Mouse (Mus musculus): Measurements from ENCODE around the gene Ubtf. TPM values are rescaled to one million over a fixed set of nuclear protein-coding genes. Genes with fewer than 3 reads are reported as not detected.
A peak's percentile ranks its signal among the peaks of the same experiment; 100 is the strongest.

The Ubtf gene
- polyA plus RNA-seq, 1 experiment from 2014 or later: 84.4 TPM

- H3K4me2 ChIP-seq (ENCODE audit: low read length): peak overlapping the region; percentile 91
- peaks cover 15% of the 10 kb centered on the region for H3K36me3 ChIP-seq (ENCODE audit: control insufficient read depth, insufficient read depth, low read length)
- ATAC-seq (ENCODE audit: low FRiP score, low TSS enrichment) (peak; percentile 11; the same call in 1 of the 2 replicates), DNase-seq (no peak)
- peaks cover 13% of the 10 kb centered on the region for H3K4me1 ChIP-seq (ENCODE audit: control insufficient read depth, insufficient read depth, low read length)
- H3K27ac ChIP-seq (replicated peaks; ENCODE audit: low read depth, low read length): peak overlapping the region; percentile 98
- H3K9ac ChIP-seq (replicated peaks; ENCODE audit: low read length): peak overlapping the region; percentile 95
- peak overlapping the region; percentile 82 for H3K4me3 ChIP-seq (replicated peaks; ENCODE audit: low read depth, low read length)
- H3K9me3 ChIP-seq (ENCODE audit: control insufficient read depth, low read length): 0 out of 2 replicates have a peak, but pooled peaks cover 7% of the 10 kb centered on the region
- whole genome bisulfite sequencing: 29% methylated on average over 27 of the region's 27 CpGs
- H3K27me3 ChIP-seq (ENCODE audit: control insufficient read depth, insufficient read depth, low read length): no peaks in the 10 kb centered on the region
These were observed 21.7 kb downstream of the Ubtf start for GRCm38 (mm10) chr11:102297577-102298556.

GRCm38 (mm10) chr11:102296491-102297472 lies 22.8 kb downstream of the Ubtf start, which contains the start of gene Atxn7l3:
Gene Atxn7l3, minus strand, starts transcription at chr11:102296631.
- H3K4me3 ChIP-seq (replicated peaks; ENCODE audit: low read depth, low read length): peak within 1 kb of the TSS; percentile 82
- H3K36me3 ChIP-seq (ENCODE audit: control insufficient read depth, insufficient read depth, low read length): peaks cover 26% of the 10 kb centered on the region
- H3K9me3 ChIP-seq (ENCODE audit: control insufficient read depth, low read length): 0 out of 2 replicates have a peak, but pooled peaks cover 7% of the 10 kb centered on the region
- H3K27me3 ChIP-seq (ENCODE audit: control insufficient read depth, insufficient read depth, low read length): no peaks in the 10 kb centered on the region
- peak within 1 kb of the TSS; percentile 91 for H3K4me2 ChIP-seq (ENCODE audit: low read length)
- H3K9ac ChIP-seq (replicated peaks; ENCODE audit: low read length): peak within 1 kb of the TSS; percentile 95
- peak; percentile 99 for DNase-seq
- ATAC-seq (ENCODE audit: low FRiP score, low TSS enrichment): peak; percentile 95
- H3K27ac ChIP-seq (replicated peaks; ENCODE audit: low read depth, low read length): peak within 1 kb of the TSS; percentile 98
- under 1% methylated on average over 83 of the region's 125 CpGs for WGBS
- H3K4me1 ChIP-seq (ENCODE audit: control insufficient read depth, insufficient read depth, low read length): peaks cover 13% of the 10 kb centered on the region

GRCm38 (mm10) chr11:102295598-102296471 lies 23.7 kb downstream of the Ubtf start:
- Histone ChIP-seq H3K27me3 (ENCODE audit: control insufficient read depth, insufficient read depth, low read length) (no peaks in the 10 kb centered on the region), H3K4me3 (replicated peaks; ENCODE audit: low read depth, low read length) (peak overlapping the region; percentile 82), H3K36me3 (ENCODE audit: control insufficient read depth, insufficient read depth, low read length) (peaks cover 35% of the 10 kb centered on the region), H3K9me3 (ENCODE audit: control insufficient read depth, low read length) (0 out of 2 replicates have a peak, but pooled peaks cover 7% of the 10 kb centered on the region), H3K4me2 (ENCODE audit: low read length) (peak overlapping the region; percentile 91), H3K27ac (replicated peaks; ENCODE audit: low read depth, low read length) (peak overlapping the region; percentile 98), H3K4me1 (ENCODE audit: control insufficient read depth, insufficient read depth, low read length) (peaks cover 13% of the 10 kb centered on the region), H3K9ac (replicated peaks; ENCODE audit: low read length) (peak overlapping the region; percentile 95)
- DNase-seq (peak; percentile 85), ATAC-seq (ENCODE audit: low FRiP score, low TSS enrichment) (peak; percentile 48)
- WGBS: under 1% methylated on average over 56 of the region's 73 CpGs

- Histone ChIP-seq H3K4me2 (ENCODE audit: low read length) (peak overlapping the region; percentile 91), H3K36me3 (ENCODE audit: control insufficient read depth, insufficient read depth, low read length) (peaks cover 43% of the 10 kb centered on the region)
- ATAC-seq (ENCODE audit: low FRiP score, low TSS enrichment): no peak
These were observed 24.5 kb downstream of the Ubtf start for GRCm38 (mm10) chr11:102294887-102295597.

GRCm38 (mm10) chr11:102294416-102294815 lies 25.1 kb downstream of the Ubtf start:
- Histone ChIP-seq H3K9ac (replicated peaks; ENCODE audit: low read length) (peak overlapping the region; percentile 12; the same call in 1 of the 2 replicates), H3K27me3 (ENCODE audit: control insufficient read depth, insufficient read depth, low read length) (no peaks in the 10 kb centered on the region), H3K4me3 (replicated peaks; ENCODE audit: low read depth, low read length) (peak overlapping the region; percentile 82; the same call in 1 of the 2 replicates), H3K27ac (replicated peaks; ENCODE audit: low read depth, low read length) (no peak overlapping the region), H3K4me1 (ENCODE audit: control insufficient read depth, insufficient read depth, low read length) (peaks cover 13% of the 10 kb centered on the region), H3K9me3 (ENCODE audit: control insufficient read depth, low read length) (no peaks in the 10 kb centered on the region), H3K36me3 (ENCODE audit: control insufficient read depth, insufficient read depth, low read length) (peaks cover 49% of the 10 kb centered on the region), H3K4me2 (ENCODE audit: low read length) (peak overlapping the region; percentile 91)
- ATAC-seq (ENCODE audit: low FRiP score, low TSS enrichment) (no peak), DNase-seq (no peak)
- 83% methylated on average over 5 of the region's 5 CpGs for WGBS

More at GRCm38 (mm10) chr11:102294887-102295597, 24.5 kb downstream of the Ubtf start:
- Histone ChIP-seq H3K27me3 (ENCODE audit: control insufficient read depth, insufficient read depth, low read length) (no peaks in the 10 kb centered on the region), H3K4me3 (replicated peaks; ENCODE audit: low read depth, low read length) (peak overlapping the region; percentile 82), H3K9ac (replicated peaks; ENCODE audit: low read length) (peak overlapping the region; percentile 95), H3K9me3 (ENCODE audit: control insufficient read depth, low read length) (0 out of 2 replicates have a peak, but pooled peaks cover 4% of the 10 kb centered on the region), H3K27ac (replicated peaks; ENCODE audit: low read depth, low read length) (peak overlapping the region; percentile 98), H3K4me1 (ENCODE audit: control insufficient read depth, insufficient read depth, low read length) (peaks cover 13% of the 10 kb centered on the region)
- 71% methylated on average over 12 of the region's 12 CpGs for WGBS
- DNase-seq: peak; percentile 39

GRCm38 (mm10) chr11:102293971-102294370 lies 25.6 kb downstream of the Ubtf start:
- no peak overlapping the region for H3K4me3 ChIP-seq (replicated peaks; ENCODE audit: low read depth, low read length)
- H3K27ac ChIP-seq (replicated peaks; ENCODE audit: low read depth, low read length): no peak overlapping the region
- peaks cover 54% of the 10 kb centered on the region for H3K36me3 ChIP-seq (ENCODE audit: control insufficient read depth, insufficient read depth, low read length)
- H3K9ac ChIP-seq (replicated peaks; ENCODE audit: low read length): peak overlapping the region; percentile 12; the same call in 1 of the 2 replicates
- WGBS: 94% methylated on average over 13 of the region's 13 CpGs
- ATAC-seq (ENCODE audit: low FRiP score, low TSS enrichment) (no peak), DNase-seq (no peak)
- no peaks in the 10 kb centered on the region for H3K9me3 ChIP-seq (ENCODE audit: control insufficient read depth, low read length)
- no peaks in the 10 kb centered on the region for H3K27me3 ChIP-seq (ENCODE audit: control insufficient read depth, insufficient read depth, low read length)
- H3K4me2 ChIP-seq (ENCODE audit: low read length): no peak overlapping the region
- peaks cover 13% of the 10 kb centered on the region for H3K4me1 ChIP-seq (ENCODE audit: control insufficient read depth, insufficient read depth, low read length)

- Histone ChIP-seq H3K4me3 (replicated peaks; ENCODE audit: low read depth, low read length) (no peak overlapping the region), H3K9ac (replicated peaks; ENCODE audit: low read length) (no peak overlapping the region), H3K27me3 (ENCODE audit: control insufficient read depth, insufficient read depth, low read length) (no peaks in the 10 kb centered on the region), H3K4me2 (ENCODE audit: low read length) (no peak overlapping the region), H3K4me1 (ENCODE audit: control insufficient read depth, insufficient read depth, low read length) (peaks cover 16% of the 10 kb centered on the region), H3K9me3 (ENCODE audit: control insufficient read depth, low read length) (no peaks in the 10 kb centered on the region), H3K36me3 (ENCODE audit: control insufficient read depth, insufficient read depth, low read length) (peaks cover 74% of the 10 kb centered on the region), H3K27ac (replicated peaks; ENCODE audit: low read depth, low read length) (no peak overlapping the region)
- ATAC-seq (ENCODE audit: low FRiP score, low TSS enrichment): no peak
- DNase-seq: no peak
- WGBS: 93% methylated on average over 11 of the region's 11 CpGs
These were observed 28.4 kb downstream of the Ubtf start for GRCm38 (mm10) chr11:102291051-102291535.

Data from midbrain, embryonic 14.5 days (tissue).